Mouse (Mus musculus) neutrophil, adult 5-6 weeks (primary cell): ENCODE measurements around the gene Smarcc1. TPM values are rescaled to one million over a fixed set of nuclear protein-coding genes. Genes with fewer than 3 reads are reported as not detected.

Experiments used
- ATAC-seq: fragments of 151-379, 151-347 bp; 2 replicates; pipeline ENCODE4 v1.8.0; 2017; ENCODE audit warnings: mild to moderate bottlenecking, moderate TSS enrichment; ENCODE audit not compliant: insufficient number of reproducible peaks, poor library complexity, low FRiP score, severe bottlenecking; ENCODE audit errors: extremely low read depth
- total RNA-seq: library from RNA; stranded (forward); fragments of 200-1000 nt; gene quantifications from 2 replicates; pipeline ENCODE4 v1.2.3, GENCODE M21; 2017

Smarcc1 gene
- total RNA-seq, 1 experiment from 2014 or later: 35.1 TPM

GRCm38 (mm10) chr9:110264991-110265390, 147.5 kb downstream of the Smarcc1 start:
- no peak for ATAC-seq

- ATAC-seq: no peak
Measured at GRCm38 (mm10) chr9:110268416-110268815, 150.9 kb downstream of the Smarcc1 start.

GRCm38 (mm10) chr9:110272330-110272729, 154.8 kb downstream of the Smarcc1 start:
- no peak for ATAC-seq

GRCm38 (mm10) chr9:110273507-110273906, 156.0 kb downstream of the Smarcc1 start:
- ATAC-seq: no peak

- ATAC-seq: no peak
Measured at GRCm38 (mm10) chr9:110275882-110276281, 158.4 kb downstream of the Smarcc1 start.

GRCm38 (mm10) chr9:110277431-110277881, 159.9 kb downstream of the Smarcc1 start:
- no peak for ATAC-seq

GRCm38 (mm10) chr9:110284075-110284697, 166.7 kb downstream of the Smarcc1 start:
- no peak for ATAC-seq

- no peak for ATAC-seq
Measured at GRCm38 (mm10) chr9:110287321-110287924, 169.9 kb downstream of the Smarcc1 start.

Other genes with a start within 250 kb of the Smarcc1 start
- gene Cdc25a, start 242.1 kb upstream of the Smarcc1 start, total RNA-seq: 7.9 and 10.2 TPM in 2 replicates
- gene Map4, start 186.2 kb upstream of the Smarcc1 start, total RNA-seq: 51.6 and 55.5 TPM in 2 replicates
- 45.9 and 54.4 TPM in 2 replicates for gene Dhx30, start 122 bp downstream of the Smarcc1 start, total RNA-seq
- 0.61 and 0.70 TPM in 2 replicates for gene Cspg5, start 126.1 kb downstream of the Smarcc1 start, total RNA-seq
- gene Elp6, start 187.5 kb downstream of the Smarcc1 start, total RNA-seq: 3.5 and 3.6 TPM in 2 replicates
- 18.2 and 20.4 TPM in 2 replicates for gene Scap, start 215.6 kb downstream of the Smarcc1 start, total RNA-seq